Mouse (Mus musculus) frontal cortex, adult (tissue): Measurements from ENCODE around the gene Ldlrad2.
A peak's percentile ranks its signal among the peaks of the same experiment; 100 is the strongest.

ENCODE experiments used
- ATAC-seq: cut with Nextera tagmentation; 2 replicates; pipeline ENCODE4 v1.9.2; 2017; ENCODE audit warnings: mild to moderate bottlenecking, moderate library complexity, mixed read lengths; ENCODE audit not compliant: low TSS enrichment

Ldlrad2 gene

DNA sequence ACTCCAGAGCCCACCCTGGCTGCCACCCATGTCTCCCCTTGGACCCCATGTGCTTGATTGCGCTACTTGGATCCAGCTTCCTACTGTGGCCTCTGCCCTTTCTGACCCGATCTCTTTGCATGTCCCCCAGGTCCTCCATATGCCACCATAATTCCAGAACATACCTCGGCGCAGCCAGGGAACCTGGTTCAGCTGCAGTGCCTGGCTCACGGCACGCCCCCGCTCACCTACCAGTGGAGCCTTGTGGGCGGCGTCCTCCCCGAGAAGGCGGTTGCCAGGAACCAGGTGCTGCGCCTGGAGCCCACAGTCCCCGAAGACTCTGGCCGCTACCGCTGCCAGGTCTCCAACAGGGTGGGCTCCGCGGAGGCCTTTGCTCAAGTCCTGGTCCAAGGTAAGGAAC, 20.9 kb downstream of the Ldlrad2 start:
- ATAC-seq: no peak

DNA sequence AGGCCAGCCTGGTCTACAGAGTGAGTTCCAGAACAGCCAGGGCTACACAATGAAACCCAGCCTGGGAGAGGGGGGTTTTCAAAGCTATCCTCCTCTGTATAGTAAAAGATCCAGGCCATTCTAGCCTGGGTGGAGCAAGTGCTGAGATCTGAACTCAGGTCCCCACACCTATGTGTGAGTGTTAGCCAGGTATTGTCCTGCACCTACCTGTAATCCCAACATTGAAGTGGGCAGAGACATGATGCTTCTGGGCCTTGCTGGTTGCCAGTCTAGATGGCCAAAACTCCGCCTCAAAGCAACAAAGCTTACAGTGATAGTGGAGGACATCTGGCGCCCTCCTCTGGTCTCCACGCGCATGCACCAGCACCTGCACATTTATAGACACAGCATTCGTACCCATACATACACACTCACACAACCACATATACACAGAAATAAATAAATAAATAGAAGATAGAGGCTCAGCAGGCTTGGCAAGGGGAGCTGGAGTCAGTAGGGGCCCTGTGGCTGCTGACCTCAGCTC, 28.3 kb downstream of the Ldlrad2 start:
- ATAC-seq: peak; percentile 57; the same call in 1 of the 2 replicates

DNA sequence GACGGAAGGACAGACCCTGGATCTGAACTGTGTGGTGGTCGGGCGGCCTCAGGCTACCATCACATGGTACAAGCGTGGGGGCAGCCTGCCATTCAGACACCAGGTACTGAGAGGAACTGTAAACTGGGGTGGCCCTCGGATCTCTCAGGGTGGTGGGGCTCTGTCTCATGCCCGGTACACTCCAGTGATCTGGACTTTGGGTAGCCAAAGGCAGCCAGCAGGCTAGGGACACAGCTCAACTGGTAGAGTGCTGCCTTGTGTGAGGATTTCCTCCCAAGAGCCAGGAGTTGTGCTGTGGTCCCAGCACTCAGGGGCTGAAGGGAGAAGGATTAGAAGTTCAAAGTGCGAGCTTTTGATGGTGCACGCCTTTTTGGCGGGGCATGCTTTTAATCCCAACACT, 28.8 kb downstream of the Ldlrad2 start:
- ATAC-seq: no peak

GRCm38 (mm10) chr4:137542968-137543367, 31.4 kb downstream of the Ldlrad2 start:
- no peak for ATAC-seq

- ATAC-seq: no peak
These were observed 34.0 kb downstream of the Ldlrad2 start for GRCm38 (mm10) chr4:137540356-137540755.

DNA sequence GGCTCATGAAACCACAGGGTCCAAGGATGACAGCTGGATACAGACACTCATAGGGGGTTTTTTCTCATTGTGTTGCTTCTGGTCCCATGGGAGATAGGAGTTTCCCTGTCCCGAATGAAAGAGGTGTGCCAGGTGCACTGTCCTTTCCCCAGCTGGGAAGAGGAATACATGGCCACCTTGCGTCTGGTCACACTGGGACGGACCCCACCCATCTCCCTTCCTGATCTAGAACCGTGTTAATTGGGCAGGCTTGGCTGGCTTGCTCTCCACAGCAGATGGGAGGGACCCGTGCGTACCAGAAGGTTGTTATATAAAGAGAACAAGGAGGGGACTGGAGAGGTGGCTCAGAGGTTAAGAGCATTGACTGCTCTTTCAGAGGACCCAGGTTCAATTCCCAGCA, 46.5 kb downstream of the Ldlrad2 start:
- ATAC-seq: no peak

DNA sequence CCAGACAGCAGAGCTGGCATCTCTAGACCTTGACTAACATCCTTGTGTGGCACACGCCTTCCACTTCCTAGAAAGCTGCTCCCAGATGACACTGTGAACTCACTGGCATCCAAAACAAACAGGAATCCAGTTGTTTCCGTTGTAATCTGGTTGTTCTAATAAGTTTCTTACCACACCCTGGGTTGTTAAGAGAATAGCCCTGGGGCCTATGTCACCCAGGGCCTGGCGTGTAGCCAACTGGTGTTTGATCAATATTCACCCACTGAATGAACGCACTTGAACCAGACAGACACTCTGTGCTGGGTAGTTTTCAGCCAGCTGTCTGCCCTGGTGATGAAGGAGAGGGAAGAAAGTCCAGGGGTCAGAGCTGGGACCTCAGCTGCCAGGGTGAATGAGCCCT, 47.0 kb downstream of the Ldlrad2 start:
- ATAC-seq: no peak

DNA sequence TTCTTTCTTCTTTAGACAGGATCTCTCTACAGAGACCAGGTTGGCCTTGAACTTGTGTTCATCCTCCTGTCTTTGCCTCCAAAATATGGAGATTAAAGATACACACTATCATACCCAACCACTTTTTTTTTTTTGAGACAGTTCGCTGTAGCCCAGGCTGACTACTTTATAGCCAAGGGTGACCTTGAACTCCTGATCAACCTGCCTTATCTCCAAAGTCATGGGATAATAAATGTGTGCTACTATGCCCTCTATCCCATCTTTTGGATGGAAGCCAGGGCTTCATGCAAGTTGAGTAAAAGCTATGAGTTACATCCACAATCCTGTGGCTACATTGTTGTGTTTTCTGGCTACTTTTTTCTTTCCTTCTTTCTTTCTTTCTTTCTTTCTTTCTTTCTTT, 48.9 kb downstream of the Ldlrad2 start:
- no peak for ATAC-seq
